Mouse (Mus musculus) limb, embryonic 12.5 days (tissue): Measurements from ENCODE around the gene 5330417C22Rik. TPM values are rescaled to one million over a fixed set of nuclear protein-coding genes. Genes with fewer than 3 reads are reported as not detected.

Source experiments
- ATAC-seq: fragments of 200-750 bp; cut with Nextera tagmentation; 2 replicates; pipeline ENCODE4 v1.8.0; 2017; ENCODE audit warnings: low read depth, moderate TSS enrichment; ENCODE audit not compliant: insufficient number of reproducible peaks, insufficient read depth, low FRiP score, low TSS enrichment
- H3K27ac ChIP-seq: fragments of 300-500 bp; sonication (generic); 2 replicates; pipeline ENCODE4 v1.5.1; 2016; ENCODE audit warnings: mild to moderate bottlenecking, moderate library complexity
- H3K27me3 ChIP-seq: fragments of 300-500 bp; sonication (generic); 2 replicates; pipeline ENCODE4 v1.6.1; 2016; ENCODE audit warnings: mild to moderate bottlenecking, moderate library complexity
- H3K36me3 ChIP-seq: fragments of 300-500 bp; sonication (generic); 2 replicates; pipeline ENCODE4 v1.6.1; 2016; ENCODE audit warnings: mild to moderate bottlenecking, moderate library complexity
- H3K4me1 ChIP-seq: fragments of 300-500 bp; sonication (generic); replicated peaks from 2 replicates; pipeline ENCODE4 v1.6.1; 2016
- H3K4me2 ChIP-seq: fragments of 300-500 bp; sonication (generic); 2 replicates; pipeline ENCODE4 v1.6.1; 2016; ENCODE audit warnings: mild to moderate bottlenecking, moderate library complexity
- H3K4me3 ChIP-seq: fragments of 300-500 bp; sonication (generic); replicated peaks from 2 replicates; pipeline ENCODE4 v1.5.1; 2016; ENCODE audit warnings: mild to moderate bottlenecking
- H3K9ac ChIP-seq: fragments of 300-500 bp; sonication (generic); replicated peaks from 2 replicates; pipeline ENCODE4 v1.6.1; 2016; ENCODE audit warnings: mild to moderate bottlenecking, moderate library complexity
- H3K9me3 ChIP-seq: fragments of 300-500 bp; sonication (generic); 2 replicates; pipeline ENCODE4 v1.6.1; 2016; ENCODE audit warnings: mild to moderate bottlenecking, moderate library complexity
- WGBS: fragments of 180-500 bp; shearing (Covaris S2); methylation state at CpG from one replicate; pipeline ENCODE4 v1.1.7; 2016; 5-methylcytosine and 5-hydroxymethylcytosine counted together
- polyA plus RNA-seq: library from polyadenylated mRNA; unstranded; fragments of >200 nt; fragmentation: Nextera tagmentation; extraction: Ambion mirVana; gene quantifications from 2 replicates; pipeline ENCODE4 v1.2.1, GENCODE M21; 2016

Gene 5330417C22Rik
- polyA plus RNA-seq, 1 experiment from 2014 or later = 0.21 TPM

DNA sequence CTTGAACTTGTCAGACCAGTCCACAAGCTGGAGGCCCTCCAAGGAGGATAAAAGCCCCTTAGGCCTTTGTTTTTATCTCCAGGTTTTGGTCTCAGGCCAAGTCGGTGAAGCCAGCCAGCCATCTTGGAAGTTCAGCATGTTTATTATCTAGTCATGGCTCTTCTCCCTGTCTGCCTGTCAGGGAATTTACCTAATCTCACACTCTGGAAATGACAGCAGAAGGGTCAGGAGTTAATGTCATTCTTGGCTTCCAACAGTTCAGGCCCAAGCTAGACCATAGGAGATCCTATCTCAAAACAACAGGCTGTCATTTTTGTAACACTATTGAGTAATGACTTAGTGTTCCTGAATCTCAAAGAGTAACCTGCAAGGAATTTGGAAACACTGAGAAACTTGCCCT is 82.2 kb downstream of the 5330417C22Rik start:
- WGBS = 77% methylated on average over 1 of the region's 1 CpGs
- H3K9ac ChIP-seq = no peak overlapping the region
- H3K4me1 ChIP-seq = no peaks in the 10 kb centered on the region
- H3K4me3 ChIP-seq = no peak overlapping the region
- H3K9me3 ChIP-seq = no peaks in the 10 kb centered on the region
- H3K4me2 ChIP-seq = no peak overlapping the region
- H3K27me3 ChIP-seq = peaks cover 3% of the 10 kb centered on the region; the same call in 1 of the 2 replicates
- no peak overlapping the region for H3K27ac ChIP-seq
- H3K36me3 ChIP-seq = no peaks in the 10 kb centered on the region
- no peak for ATAC-seq

DNA sequence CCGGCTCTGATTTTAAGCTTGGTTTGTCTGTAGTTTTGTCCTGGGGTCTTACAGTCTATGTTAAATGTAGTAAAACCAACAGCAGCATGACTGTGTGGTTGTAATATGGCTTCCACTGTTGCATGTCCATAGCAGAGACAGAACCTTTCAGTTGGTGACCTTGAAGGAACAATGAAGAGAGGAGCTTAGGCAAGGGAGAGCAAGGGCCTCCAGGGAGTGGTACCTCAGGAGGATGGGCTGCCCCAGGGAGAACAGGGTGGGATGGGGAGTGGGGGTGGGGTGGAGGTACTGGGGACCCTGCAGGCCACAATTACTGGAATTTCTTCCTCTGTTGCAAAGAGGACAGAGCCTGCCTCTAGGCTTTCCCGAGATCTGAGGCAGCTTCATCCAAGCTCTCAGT is 84.4 kb downstream of the 5330417C22Rik start:
- no peaks in the 10 kb centered on the region for H3K9me3 ChIP-seq
- H3K4me2 ChIP-seq = no peak overlapping the region
- H3K27me3 ChIP-seq = no peaks in the 10 kb centered on the region
- H3K36me3 ChIP-seq = no peaks in the 10 kb centered on the region
- no peak overlapping the region for H3K27ac ChIP-seq
- H3K4me1 ChIP-seq = no peaks in the 10 kb centered on the region
- no peak overlapping the region for H3K4me3 ChIP-seq
- no peak overlapping the region for H3K9ac ChIP-seq
- 84% methylated on average over 2 of the region's 2 CpGs for WGBS
- no peak for ATAC-seq

DNA sequence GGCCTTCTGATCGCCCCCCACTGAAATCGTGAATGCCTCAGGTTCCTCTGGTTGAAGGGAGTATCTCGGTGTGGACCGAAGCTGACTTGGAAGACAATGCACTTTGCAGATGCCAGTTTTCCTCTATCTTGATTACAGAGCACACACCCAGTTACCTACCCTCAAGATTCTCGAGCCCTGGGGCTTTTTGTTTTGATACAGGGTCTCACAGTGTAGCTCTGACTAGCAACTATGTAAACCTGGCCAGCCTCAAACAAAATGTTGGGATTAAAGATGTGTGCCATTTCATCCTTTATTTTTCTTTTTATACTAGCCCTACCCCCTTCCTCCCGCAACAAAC is 91.0 kb downstream of the 5330417C22Rik start:
- 23% methylated on average over 6 of the region's 6 CpGs for WGBS
- H3K9me3 ChIP-seq = no peaks in the 10 kb centered on the region
- 0 out of 2 replicates have a peak, but pooled peaks cover 11% of the 10 kb centered on the region for H3K36me3 ChIP-seq
- peaks cover 24% of the 10 kb centered on the region for H3K4me1 ChIP-seq
- H3K9ac ChIP-seq = peak overlapping the region; percentile 75
- peak overlapping the region; percentile 85; the same call in 1 of the 2 replicates for H3K27ac ChIP-seq
- ATAC-seq = 0 out of 2 replicates have a peak, but pooled peaks have one; percentile 9
- H3K27me3 ChIP-seq = no peaks in the 10 kb centered on the region
- peak overlapping the region; percentile 93 for H3K4me2 ChIP-seq
- peak overlapping the region; percentile 81 for H3K4me3 ChIP-seq

DNA sequence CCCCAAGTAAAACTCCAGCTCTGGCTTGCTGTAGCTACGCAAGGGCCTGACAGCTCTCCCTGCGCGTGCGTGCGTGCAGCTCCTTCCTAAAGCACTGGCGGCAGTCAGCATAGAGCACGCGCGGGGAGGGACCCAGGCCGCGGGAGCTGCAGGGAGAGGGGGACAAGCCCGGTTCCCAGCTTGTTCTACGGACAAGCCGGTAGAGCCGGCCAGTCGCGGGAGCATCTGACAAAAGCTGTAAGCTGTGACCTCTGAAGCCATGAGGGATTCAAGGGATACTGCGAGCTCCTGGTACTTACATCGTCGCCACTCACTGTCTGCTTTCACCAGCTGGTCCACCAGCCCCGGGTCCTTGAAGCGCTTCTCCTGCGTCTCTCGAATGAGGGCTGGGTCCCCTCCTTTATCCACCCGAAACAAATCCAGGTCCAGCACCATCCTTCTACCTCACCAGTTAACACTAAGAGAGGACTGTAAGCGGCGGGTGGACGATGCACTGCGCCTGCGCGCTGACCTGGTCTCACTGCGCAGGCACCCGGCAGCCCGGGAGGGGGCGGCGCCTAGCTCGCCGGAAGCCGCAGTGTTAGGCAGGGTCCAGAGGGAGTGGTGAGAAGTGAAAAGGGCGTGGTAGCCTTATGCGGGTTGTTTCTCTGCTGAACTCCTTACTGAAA is 91.5 kb downstream of the 5330417C22Rik start, which contains the start of gene Sars:
Gene Sars, minus strand, starts transcription at position 512 of the 668 bp plus-strand sequence.
- Histone ChIP-seq H3K36me3 (0 out of 2 replicates have a peak, but pooled peaks cover 11% of the 10 kb centered on the region), H3K9ac (peak within 1 kb of the TSS; percentile 75), H3K4me3 (peak within 1 kb of the TSS; percentile 81), H3K4me2 (peak within 1 kb of the TSS; percentile 93), H3K4me1 (peaks cover 24% of the 10 kb centered on the region), H3K9me3 (no peaks in the 10 kb centered on the region), H3K27ac (peak within 1 kb of the TSS; percentile 85), H3K27me3 (no peaks in the 10 kb centered on the region)
- 0% methylated on average over 41 of the region's 41 CpGs for WGBS
- ATAC-seq = peak; percentile 96

DNA sequence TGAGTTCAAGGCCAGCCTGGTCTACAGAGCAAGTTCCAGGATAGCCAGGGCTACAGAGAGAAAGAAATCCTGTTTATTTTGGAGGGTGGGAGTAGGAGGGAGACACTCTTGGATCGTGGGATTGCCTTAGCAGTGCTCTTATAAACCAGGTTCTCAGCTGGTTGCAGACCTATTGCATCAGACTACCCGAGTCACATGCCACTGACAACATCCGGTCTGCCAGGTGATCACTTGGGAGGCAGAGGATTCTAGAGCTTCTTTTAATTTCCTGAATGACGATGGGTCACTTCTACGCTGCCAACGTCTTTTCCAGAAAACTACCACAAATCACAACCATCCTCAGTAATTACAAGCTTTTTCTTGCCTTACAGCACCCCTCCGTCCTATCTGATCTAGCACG is 92.3 kb downstream of the 5330417C22Rik start:
- H3K9ac ChIP-seq = peak overlapping the region; percentile 75
- ATAC-seq = no peak
- peaks cover 24% of the 10 kb centered on the region for H3K4me1 ChIP-seq
- peaks cover 13% of the 10 kb centered on the region; the same call in 1 of the 2 replicates for H3K36me3 ChIP-seq
- H3K27me3 ChIP-seq = no peaks in the 10 kb centered on the region
- peak overlapping the region; percentile 81 for H3K4me3 ChIP-seq
- H3K27ac ChIP-seq = peak overlapping the region; percentile 85; the same call in 1 of the 2 replicates
- no peaks in the 10 kb centered on the region for H3K9me3 ChIP-seq
- WGBS = 22% methylated on average over 8 of the region's 8 CpGs
- peak overlapping the region; percentile 93 for H3K4me2 ChIP-seq

DNA sequence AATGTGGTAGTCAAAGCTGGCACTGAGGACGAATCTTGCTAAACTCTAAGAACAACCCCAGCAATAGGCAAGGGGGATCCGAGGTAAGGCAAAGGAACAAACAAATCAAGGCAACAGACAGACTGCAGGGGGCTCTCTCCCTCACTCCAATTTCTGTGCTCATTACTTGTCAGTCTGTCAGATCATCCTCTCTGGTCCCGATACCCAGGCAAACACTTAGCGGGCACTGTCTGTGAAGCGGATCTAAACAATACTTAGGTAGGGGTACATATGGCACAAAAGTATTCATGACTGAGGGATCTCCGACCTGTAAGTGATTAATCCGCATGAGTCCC is 100.0 kb downstream of the 5330417C22Rik start:
- Histone ChIP-seq H3K27ac (no peak overlapping the region), H3K9ac (no peak overlapping the region), H3K4me1 (no peaks in the 10 kb centered on the region), H3K36me3 (peaks cover 68% of the 10 kb centered on the region), H3K27me3 (no peaks in the 10 kb centered on the region), H3K9me3 (no peaks in the 10 kb centered on the region), H3K4me2 (no peak overlapping the region), H3K4me3 (no peak overlapping the region)
- ATAC-seq = no peak
- 84% methylated on average over 7 of the region's 7 CpGs for WGBS

DNA sequence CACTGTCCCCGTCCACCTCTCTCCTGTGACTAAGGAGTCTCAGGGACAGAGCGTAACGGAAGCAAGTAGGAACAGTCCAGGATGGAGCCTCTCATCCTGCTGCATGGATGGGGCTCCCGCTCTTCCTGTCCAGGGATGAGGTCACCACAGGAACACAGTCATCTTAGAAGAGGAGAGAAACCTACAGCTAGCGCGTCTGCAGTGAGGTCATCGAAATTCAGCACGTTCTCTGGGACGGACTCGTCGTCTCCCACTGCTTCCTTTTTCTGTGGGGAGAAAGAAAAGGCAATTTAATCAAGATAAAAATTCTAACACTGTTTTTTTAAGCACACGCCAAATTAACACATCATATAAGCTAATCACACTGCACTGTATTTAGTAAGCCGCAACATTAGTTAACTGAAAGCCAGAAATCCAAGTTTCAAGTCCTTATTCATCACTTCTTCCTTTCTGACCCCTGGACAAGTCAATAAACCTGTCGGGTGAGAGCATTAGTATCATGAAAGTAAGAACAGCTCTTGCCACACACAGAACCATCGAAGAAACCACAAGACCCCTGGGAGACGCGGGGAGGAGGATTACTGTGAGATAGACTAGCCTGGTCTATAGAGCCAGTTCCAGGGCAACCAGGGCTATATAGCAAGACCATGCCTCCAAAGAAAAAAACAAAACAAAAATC is 100.5 kb downstream of the 5330417C22Rik start:
- Histone ChIP-seq H3K4me1 (no peaks in the 10 kb centered on the region), H3K4me2 (no peak overlapping the region), H3K9me3 (no peaks in the 10 kb centered on the region), H3K36me3 (peaks cover 71% of the 10 kb centered on the region), H3K4me3 (no peak overlapping the region), H3K9ac (no peak overlapping the region), H3K27ac (no peak overlapping the region), H3K27me3 (no peaks in the 10 kb centered on the region)
- 87% methylated on average over 17 of the region's 17 CpGs for WGBS
- no peak for ATAC-seq

DNA sequence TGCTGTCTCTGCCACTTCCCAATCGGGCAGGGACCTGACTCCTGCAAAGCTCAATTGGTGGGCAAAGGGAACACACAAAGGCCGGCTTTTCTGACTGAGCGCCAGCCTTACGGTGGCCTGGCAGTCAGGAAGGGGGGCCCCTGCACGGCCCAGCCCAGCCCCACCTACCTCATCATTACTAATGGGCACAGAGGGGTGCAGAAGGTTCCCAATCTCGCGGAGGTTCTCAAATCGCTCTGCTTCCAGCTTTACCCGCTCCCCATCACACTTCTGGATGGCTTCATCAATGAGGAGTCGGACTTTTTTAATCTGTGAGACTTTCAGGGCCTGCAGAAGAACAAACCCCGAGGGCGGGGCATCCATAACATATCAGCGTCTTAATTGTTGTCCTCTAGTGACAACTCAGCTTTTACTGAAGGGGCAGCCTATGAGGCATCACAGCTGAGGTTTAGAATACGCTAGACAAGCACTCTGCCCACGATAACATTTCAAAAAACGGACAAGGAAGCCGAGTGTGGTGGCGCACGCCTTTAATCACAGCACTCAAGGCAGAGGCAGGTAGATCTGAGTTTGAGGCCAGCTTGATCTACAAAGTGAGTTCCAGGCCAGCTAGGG is 102.3 kb downstream of the 5330417C22Rik start:
- H3K9ac ChIP-seq = no peak overlapping the region
- no peaks in the 10 kb centered on the region for H3K27me3 ChIP-seq
- H3K4me3 ChIP-seq = no peak overlapping the region
- no peak overlapping the region for H3K4me2 ChIP-seq
- peaks cover 86% of the 10 kb centered on the region for H3K36me3 ChIP-seq
- H3K9me3 ChIP-seq = no peaks in the 10 kb centered on the region
- H3K4me1 ChIP-seq = no peaks in the 10 kb centered on the region
- WGBS = 55% methylated on average over 19 of the region's 19 CpGs
- H3K27ac ChIP-seq = no peak overlapping the region
- no peak for ATAC-seq

DNA sequence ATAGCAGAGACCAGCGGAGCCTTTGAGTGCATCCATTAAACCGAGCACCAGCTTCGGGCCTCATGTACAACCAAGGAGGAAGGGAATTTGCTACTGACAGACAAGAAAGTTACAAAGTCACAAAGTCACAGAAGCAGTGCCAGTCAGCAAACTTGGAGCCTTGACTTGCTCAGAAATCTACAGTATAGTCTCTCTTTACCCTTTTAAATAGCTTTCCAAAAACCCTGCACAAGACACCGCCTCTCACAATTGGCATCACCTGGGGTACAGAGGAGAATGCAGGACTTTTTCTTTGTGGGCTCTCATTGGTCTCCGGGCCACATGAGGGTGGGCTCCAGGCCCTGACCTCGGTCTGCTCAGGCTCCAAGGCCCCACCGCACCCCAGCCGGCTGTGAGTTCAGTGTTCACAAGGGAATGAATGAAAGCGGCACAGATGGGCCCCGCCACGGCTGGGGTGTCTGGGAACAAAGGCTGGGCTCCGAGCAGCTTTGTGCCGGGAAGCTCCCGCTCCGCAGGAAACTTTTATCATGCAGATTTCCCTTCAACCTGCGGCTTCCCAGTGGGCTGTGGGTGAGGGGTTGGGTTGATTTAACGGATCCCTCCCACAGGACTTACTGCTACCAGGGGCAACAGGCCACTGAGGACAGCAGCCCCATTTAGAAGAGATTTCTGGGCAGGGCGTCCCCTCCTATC is 103.0 kb downstream of the 5330417C22Rik start:
- whole genome bisulfite sequencing = 57% methylated on average over 18 of the region's 18 CpGs
- Histone ChIP-seq H3K27me3 (no peaks in the 10 kb centered on the region), H3K9ac (no peak overlapping the region), H3K9me3 (no peaks in the 10 kb centered on the region), H3K4me1 (no peaks in the 10 kb centered on the region), H3K4me2 (no peak overlapping the region), H3K4me3 (no peak overlapping the region), H3K36me3 (peaks cover 89% of the 10 kb centered on the region), H3K27ac (no peak overlapping the region)
- ATAC-seq = no peak

DNA sequence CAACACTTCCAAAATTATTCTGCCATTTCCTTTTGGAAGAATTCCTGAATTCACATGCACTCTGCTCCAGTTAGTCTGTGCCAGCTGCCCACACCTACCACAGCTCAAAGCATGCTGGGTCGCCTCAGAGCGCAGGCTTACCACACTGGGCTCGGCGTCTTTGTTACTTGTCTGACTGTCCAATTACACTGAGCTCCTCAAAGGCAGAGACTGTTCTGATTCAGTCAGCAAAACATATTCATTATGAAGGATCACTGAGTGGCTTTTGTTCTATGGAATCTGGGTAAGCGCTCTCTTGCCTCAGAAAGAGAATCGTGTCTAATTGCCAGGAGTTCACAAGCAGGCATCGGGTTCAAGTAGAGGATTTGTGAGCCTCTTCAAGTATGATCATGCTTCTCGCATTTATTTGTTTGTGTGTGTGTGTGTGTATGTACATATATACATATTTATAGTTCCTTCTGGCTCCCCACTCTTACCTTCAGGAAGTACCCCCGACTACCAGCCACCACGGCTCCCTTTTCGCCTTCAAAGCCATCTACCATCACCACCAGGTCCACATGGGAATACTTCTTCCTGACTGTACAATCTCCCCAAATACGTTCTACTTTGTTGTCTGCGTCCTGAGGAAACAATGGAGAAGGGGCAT is 103.7 kb downstream of the 5330417C22Rik start:
- no peak overlapping the region for H3K4me3 ChIP-seq
- H3K4me1 ChIP-seq = no peaks in the 10 kb centered on the region
- H3K27me3 ChIP-seq = no peaks in the 10 kb centered on the region
- no peak overlapping the region for H3K27ac ChIP-seq
- peaks cover 96% of the 10 kb centered on the region for H3K36me3 ChIP-seq
- ATAC-seq = no peak
- H3K4me2 ChIP-seq = no peak overlapping the region
- no peak overlapping the region for H3K9ac ChIP-seq
- H3K9me3 ChIP-seq = no peaks in the 10 kb centered on the region
- WGBS = 95% methylated on average over 13 of the region's 13 CpGs
